Mouse (Mus musculus) hindbrain, embryonic 16.5 days (tissue): ENCODE data around the gene Olfr945. TPM values are rescaled to one million over a fixed set of nuclear protein-coding genes. Genes with fewer than 3 reads are reported as not detected.

Source experiments
- ATAC-seq: fragments of 200-750 bp; cut with Nextera tagmentation; 2 replicates; pipeline ENCODE4 v1.8.0; 2017; ENCODE audit warnings: moderate TSS enrichment, moderate library complexity
- H3K27ac ChIP-seq: fragments of 300-500 bp; sonication (generic); 2 replicates; pipeline ENCODE4 v1.5.1; 2014; ENCODE audit warnings: low read depth, mild to moderate bottlenecking, control low read depth, low read length, moderate library complexity
- H3K27me3 ChIP-seq: fragments of 300-500 bp; sonication (generic); replicated peaks from 2 replicates; pipeline ENCODE4 v1.6.1; 2014; ENCODE audit warnings: low read length; ENCODE audit not compliant: control insufficient read depth, insufficient read depth
- H3K36me3 ChIP-seq: fragments of 300-500 bp; sonication (generic); 2 replicates; pipeline ENCODE4 v1.6.1; 2014; ENCODE audit warnings: mild to moderate bottlenecking, low read length, moderate library complexity, mixed read lengths; ENCODE audit not compliant: control insufficient read depth, insufficient read depth
- H3K4me1 ChIP-seq: fragments of 300-500 bp; sonication (generic); 2 replicates; pipeline ENCODE4 v1.6.1; 2014; ENCODE audit warnings: low read depth, low read length; ENCODE audit not compliant: control insufficient read depth, insufficient read depth
- H3K4me2 ChIP-seq: fragments of 300-500 bp; sonication (generic); 2 replicates; pipeline ENCODE4 v1.6.1; 2014; ENCODE audit warnings: mild to moderate bottlenecking, low read length, control low read depth, moderate library complexity
- H3K4me3 ChIP-seq: fragments of 300-500 bp; sonication (generic); 2 replicates; pipeline ENCODE4 v1.5.1; 2014; ENCODE audit warnings: mild to moderate bottlenecking, low read length, control low read depth, moderate library complexity
- H3K9ac ChIP-seq: fragments of 300-500 bp; sonication (generic); 2 replicates; pipeline ENCODE4 v1.6.1; 2014; ENCODE audit warnings: low read depth, mild to moderate bottlenecking, control low read depth, low read length, moderate library complexity
- H3K9me3 ChIP-seq: fragments of 300-500 bp; sonication (generic); 2 replicates; pipeline ENCODE4 v1.6.1; 2014; ENCODE audit warnings: mild to moderate bottlenecking, low read length, moderate library complexity; ENCODE audit not compliant: control insufficient read depth
- WGBS: fragments of 180-500 bp; shearing (Covaris S2); extraction: QIAGEN DNeasy Blood & Tissue Kit; methylation state at CpG from one replicate; pipeline ENCODE4 v1.1.7; 2014; 5-methylcytosine and 5-hydroxymethylcytosine counted together
- polyA plus RNA-seq: library from polyadenylated mRNA; unstranded; fragments of >200 nt; fragmentation: Nextera tagmentation; extraction: Ambion mirVana; gene quantifications from 2 replicates; pipeline ENCODE4 v1.2.1, GENCODE M21; 2015

Gene Olfr945
- not detected in 2 replicates for polyA plus RNA-seq

GRCm38 (mm10) chr9:39276718-39277117, at the start of gene Olfr945:
Olfr945 (minus strand) TSS chr9:39276818.
- 86% methylated on average over 3 of the region's 3 CpGs for WGBS
- no peak within 1 kb of the TSS for H3K4me2 ChIP-seq
- no peaks in the 10 kb centered on the region for H3K36me3 ChIP-seq
- H3K27ac ChIP-seq: no peak within 1 kb of the TSS
- H3K27me3 ChIP-seq: no peaks in the 10 kb centered on the region
- no peaks in the 10 kb centered on the region for H3K4me1 ChIP-seq
- H3K9me3 ChIP-seq: no peaks in the 10 kb centered on the region
- no peak for ATAC-seq
- no peak within 1 kb of the TSS for H3K4me3 ChIP-seq
- H3K9ac ChIP-seq: no peak within 1 kb of the TSS

- Histone ChIP-seq H3K4me3 (no peak within 1 kb of the TSS), H3K4me1 (no peaks in the 10 kb centered on the region), H3K4me2 (no peak within 1 kb of the TSS), H3K9me3 (no peaks in the 10 kb centered on the region), H3K27me3 (no peaks in the 10 kb centered on the region), H3K27ac (no peak within 1 kb of the TSS), H3K9ac (no peak within 1 kb of the TSS), H3K36me3 (no peaks in the 10 kb centered on the region)
- no peak for ATAC-seq
Measured at GRCm38 (mm10) chr9:39325945-39326344, 49.3 kb upstream of the Olfr945 start, which contains the start of gene Olfr948. Olfr948 (minus strand) TSS chr9:39326045.

- ATAC-seq: no peak
- WGBS: 83% methylated on average over 2 of the region's 2 CpGs
- H3K4me3 ChIP-seq: no peak overlapping the region
- H3K27ac ChIP-seq: no peak overlapping the region
- H3K27me3 ChIP-seq: no peaks in the 10 kb centered on the region
- H3K4me2 ChIP-seq: no peak overlapping the region
- no peak overlapping the region for H3K9ac ChIP-seq
- no peaks in the 10 kb centered on the region for H3K36me3 ChIP-seq
- no peaks in the 10 kb centered on the region for H3K4me1 ChIP-seq
- H3K9me3 ChIP-seq: no peaks in the 10 kb centered on the region
Measured at GRCm38 (mm10) chr9:39287136-39287535, 10.5 kb upstream of the Olfr945 start.

GRCm38 (mm10) chr9:39249894-39250293, 26.7 kb downstream of the Olfr945 start, which contains the start of gene Olfr1537:
Olfr1537 (minus strand) TSS chr9:39249994.
- H3K27ac ChIP-seq: no peak within 1 kb of the TSS

More at GRCm38 (mm10) chr9:39249894-39250293, 26.7 kb downstream of the Olfr945 start, which contains the start of gene Olfr1537:
- H3K36me3 ChIP-seq: no peaks in the 10 kb centered on the region
- ATAC-seq: no peak
- no peaks in the 10 kb centered on the region for H3K4me1 ChIP-seq
- no peaks in the 10 kb centered on the region for H3K9me3 ChIP-seq
- 96% methylated on average over 1 of the region's 1 CpGs for WGBS
- H3K4me3 ChIP-seq: no peak within 1 kb of the TSS
- H3K27me3 ChIP-seq: no peaks in the 10 kb centered on the region
- no peak within 1 kb of the TSS for H3K9ac ChIP-seq
- no peak within 1 kb of the TSS for H3K4me2 ChIP-seq

Other genes starting within 250 kb of the Olfr945 start
- not detected in 2 replicates for gene Olfr937, start 211.9 kb downstream of the Olfr945 start, polyA plus RNA-seq
- not detected in 2 replicates for gene Olfr938, start 197.9 kb downstream of the Olfr945 start, polyA plus RNA-seq
- not detected in 2 replicates for gene Olfr27, start 148.7 kb downstream of the Olfr945 start, polyA plus RNA-seq
- not detected in 2 replicates for gene Olfr943, start 110.5 kb downstream of the Olfr945 start, polyA plus RNA-seq
- gene Olfr944, start 74.9 kb downstream of the Olfr945 start, polyA plus RNA-seq: not detected in 2 replicates
- gene Olfr1537, start 26.8 kb downstream of the Olfr945 start, polyA plus RNA-seq: not detected in 2 replicates
- not detected in 2 replicates for gene Olfr948, start 49.2 kb upstream of the Olfr945 start, polyA plus RNA-seq
- not detected in 2 replicates for gene Olfr951, start 110.6 kb upstream of the Olfr945 start, polyA plus RNA-seq
- gene Olfr952, start 150.3 kb upstream of the Olfr945 start, polyA plus RNA-seq: not detected in 2 replicates
- not detected in 2 replicates for gene Olfr954, start 179.9 kb upstream of the Olfr945 start, polyA plus RNA-seq
- not detected in 2 replicates for gene Olfr955, start 195.1 kb upstream of the Olfr945 start, polyA plus RNA-seq
- not detected in 2 replicates for gene Olfr44, start 217.2 kb upstream of the Olfr945 start, polyA plus RNA-seq
- gene Olfr957, start 239.0 kb upstream of the Olfr945 start, polyA plus RNA-seq: not detected in 2 replicates